Mouse (Mus musculus) hindbrain, embryonic 12.5 days (tissue): ENCODE measurements around the gene Appl1. TPM values are rescaled to one million over a fixed set of nuclear protein-coding genes. Genes with fewer than 3 reads are reported as not detected.

Source experiments
- ATAC-seq: fragments of 200-750 bp; cut with Nextera tagmentation; 2 replicates; pipeline ENCODE4 v1.8.0; 2017; ENCODE audit warnings: moderate TSS enrichment; ENCODE audit not compliant: low FRiP score
- H3K27ac ChIP-seq: fragments of 300-500 bp; sonication (generic); 2 replicates; pipeline ENCODE4 v1.5.1; 2016; ENCODE audit warnings: mild to moderate bottlenecking
- H3K27me3 ChIP-seq: fragments of 300-500 bp; sonication (generic); 2 replicates; pipeline ENCODE4 v1.6.1; 2016; ENCODE audit warnings: mild to moderate bottlenecking
- H3K36me3 ChIP-seq: fragments of 300-500 bp; sonication (generic); 2 replicates; pipeline ENCODE4 v1.6.1; 2016; ENCODE audit warnings: mild to moderate bottlenecking
- H3K4me1 ChIP-seq: fragments of 300-500 bp; sonication (generic); 2 replicates; pipeline ENCODE4 v1.6.1; 2016
- H3K4me2 ChIP-seq: fragments of 300-500 bp; sonication (generic); replicated peaks from 2 replicates; pipeline ENCODE4 v1.6.1; 2016; ENCODE audit warnings: mild to moderate bottlenecking
- H3K4me3 ChIP-seq: fragments of 300-500 bp; sonication (generic); 2 replicates; pipeline ENCODE4 v1.5.1; 2016; ENCODE audit warnings: mild to moderate bottlenecking
- H3K9ac ChIP-seq: fragments of 300-500 bp; sonication (generic); 2 replicates; pipeline ENCODE4 v1.6.1; 2016; ENCODE audit warnings: mild to moderate bottlenecking, moderate library complexity
- H3K9me3 ChIP-seq: fragments of 300-500 bp; sonication (generic); replicated peaks from 2 replicates; pipeline ENCODE4 v1.6.1; 2016; ENCODE audit warnings: mild to moderate bottlenecking
- WGBS: fragments of 180-500 bp; shearing (Covaris S2); methylation state at CpG from one replicate; pipeline ENCODE4 v1.1.7; 2016; 5-methylcytosine and 5-hydroxymethylcytosine counted together
- polyA plus RNA-seq: library from polyadenylated mRNA; unstranded; fragments of >200 nt; fragmentation: Nextera tagmentation; extraction: Ambion mirVana; gene quantifications from 2 replicates; pipeline ENCODE4 v1.2.1, GENCODE M21; 2016

Appl1 gene
- 50.6 and 54.6 TPM in 2 replicates for polyA plus RNA-seq

DNA sequence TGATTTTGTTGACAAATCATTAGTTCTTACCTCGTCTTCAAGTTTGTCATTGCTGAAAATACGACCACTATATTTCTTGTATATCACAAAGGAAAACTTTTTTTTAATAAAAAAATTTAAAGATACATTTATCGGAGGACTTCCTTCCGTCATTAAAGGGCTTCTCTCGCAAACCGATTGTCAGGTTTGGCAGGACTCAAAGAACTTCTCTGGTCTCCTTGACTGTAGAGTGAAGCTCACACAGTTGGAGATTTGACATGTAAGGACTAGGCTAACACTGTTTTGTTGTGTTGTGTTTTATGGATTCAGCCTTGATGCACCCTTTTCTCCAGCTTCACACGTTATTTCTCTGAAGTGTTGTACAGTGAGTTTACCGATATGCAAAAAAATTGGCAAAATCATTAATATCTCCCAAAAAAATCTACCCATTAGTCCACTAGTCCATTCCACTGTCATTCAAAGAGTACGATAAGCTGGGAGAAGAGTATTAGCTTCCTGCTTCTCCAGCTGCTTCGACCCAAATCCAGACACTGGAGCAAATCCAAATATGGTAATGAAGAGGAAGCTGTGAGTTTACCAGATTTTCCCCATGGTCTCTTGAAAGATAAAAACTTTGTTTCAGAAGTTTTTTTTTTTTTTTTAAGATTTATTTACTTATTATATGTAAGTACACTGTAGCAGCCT is at the start of gene Appl1:
Gene Appl1 (minus strand): TSS at position 127 of the 684 bp plus-strand sequence.
- Histone ChIP-seq H3K27me3 (0 out of 2 replicates have a peak, but pooled peaks cover 3% of the 10 kb centered on the region), H3K9ac (peak within 1 kb of the TSS; percentile 89), H3K4me2 (peak within 1 kb of the TSS; percentile 60), H3K36me3 (no peaks in the 10 kb centered on the region), H3K27ac (peak within 1 kb of the TSS; percentile 92), H3K9me3 (no peaks in the 10 kb centered on the region), H3K4me3 (peak within 1 kb of the TSS; percentile 88), H3K4me1 (peaks cover 5% of the 10 kb centered on the region)
- WGBS = 44% methylated on average over 10 of the region's 10 CpGs
- ATAC-seq = no peak

- Histone ChIP-seq H3K27me3 (no peaks in the 10 kb centered on the region), H3K27ac (no peak overlapping the region), H3K36me3 (no peaks in the 10 kb centered on the region), H3K4me2 (no peak overlapping the region), H3K4me3 (no peak overlapping the region), H3K4me1 (no peaks in the 10 kb centered on the region), H3K9me3 (no peaks in the 10 kb centered on the region), H3K9ac (no peak overlapping the region)
- ATAC-seq = no peak
- 90% methylated on average over 14 of the region's 14 CpGs for WGBS
These were observed 48.8 kb upstream of the Appl1 start for GRCm38 (mm10) chr14:27019850-27020249.

GRCm38 (mm10) chr14:27017936-27018335 is 46.9 kb upstream of the Appl1 start:
- H3K4me2 ChIP-seq = no peak overlapping the region
- H3K9me3 ChIP-seq = no peaks in the 10 kb centered on the region
- no peak for ATAC-seq
- H3K27ac ChIP-seq = no peak overlapping the region
- no peak overlapping the region for H3K9ac ChIP-seq
- 92% methylated on average over 2 of the region's 2 CpGs for WGBS
- H3K4me3 ChIP-seq = no peak overlapping the region
- no peaks in the 10 kb centered on the region for H3K4me1 ChIP-seq
- H3K36me3 ChIP-seq = no peaks in the 10 kb centered on the region
- H3K27me3 ChIP-seq = no peaks in the 10 kb centered on the region

GRCm38 (mm10) chr14:27013658-27014057 is 42.6 kb upstream of the Appl1 start:
- Histone ChIP-seq H3K4me3 (no peak overlapping the region), H3K4me2 (no peak overlapping the region), H3K27me3 (no peaks in the 10 kb centered on the region), H3K27ac (no peak overlapping the region), H3K9me3 (no peaks in the 10 kb centered on the region), H3K9ac (no peak overlapping the region), H3K4me1 (no peaks in the 10 kb centered on the region), H3K36me3 (no peaks in the 10 kb centered on the region)
- no peak for ATAC-seq
- 69% methylated on average over 4 of the region's 4 CpGs for WGBS

DNA sequence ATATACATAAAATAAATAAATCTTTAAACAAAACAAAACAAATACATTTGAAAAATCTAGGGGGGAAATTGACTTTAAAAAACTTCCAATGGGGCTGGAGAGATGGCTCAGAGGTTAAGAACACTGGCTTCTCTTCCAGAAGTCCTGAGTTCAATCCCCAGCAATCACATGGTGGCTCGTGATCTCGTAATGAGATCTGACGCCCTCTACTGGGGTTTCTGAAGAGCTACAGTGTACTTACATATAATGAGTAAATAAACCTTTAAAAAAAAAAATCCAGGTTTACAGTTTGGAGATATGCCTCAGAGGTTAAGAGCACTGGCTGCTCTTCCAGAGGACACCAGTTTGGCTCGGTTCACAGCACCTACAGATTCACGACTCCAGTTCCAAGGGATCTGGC is 40.5 kb upstream of the Appl1 start:
- Histone ChIP-seq H3K9ac (no peak overlapping the region), H3K36me3 (no peaks in the 10 kb centered on the region), H3K27me3 (no peaks in the 10 kb centered on the region), H3K27ac (no peak overlapping the region), H3K4me3 (no peak overlapping the region), H3K4me1 (no peaks in the 10 kb centered on the region), H3K9me3 (no peaks in the 10 kb centered on the region), H3K4me2 (no peak overlapping the region)
- WGBS = 83% methylated on average over 5 of the region's 5 CpGs
- ATAC-seq = no peak

DNA sequence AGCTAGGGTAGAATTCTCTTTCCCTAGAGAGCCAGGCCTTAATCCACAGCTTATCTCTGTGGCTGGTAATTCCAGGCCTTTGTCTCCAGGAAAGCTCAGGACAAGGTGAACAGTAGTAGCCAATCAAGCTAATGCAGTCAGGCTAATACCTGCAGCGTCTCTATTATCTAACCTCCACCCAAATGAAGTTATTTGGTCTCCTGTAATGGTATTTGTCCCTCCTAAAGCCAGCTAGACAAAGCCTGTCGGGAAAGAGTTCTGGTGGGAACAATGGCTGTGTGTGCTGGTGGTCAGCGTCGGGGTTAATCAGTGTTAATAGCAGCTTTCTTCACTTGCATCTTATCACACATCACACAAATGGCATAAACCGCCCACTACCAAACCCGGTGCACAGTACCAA is 34.9 kb upstream of the Appl1 start:
- Histone ChIP-seq H3K36me3 (no peaks in the 10 kb centered on the region), H3K9me3 (no peaks in the 10 kb centered on the region), H3K4me3 (no peak overlapping the region), H3K4me1 (no peaks in the 10 kb centered on the region), H3K4me2 (no peak overlapping the region), H3K27ac (no peak overlapping the region), H3K9ac (no peak overlapping the region), H3K27me3 (peaks cover under 1% of the 10 kb centered on the region; the same call in 1 of the 2 replicates)
- WGBS = 33% methylated on average over 6 of the region's 6 CpGs
- ATAC-seq = no peak

- Histone ChIP-seq H3K4me3 (no peak overlapping the region), H3K27me3 (peaks cover 3% of the 10 kb centered on the region), H3K27ac (no peak overlapping the region), H3K9me3 (no peaks in the 10 kb centered on the region), H3K4me1 (no peaks in the 10 kb centered on the region), H3K36me3 (no peaks in the 10 kb centered on the region), H3K9ac (no peak overlapping the region), H3K4me2 (no peak overlapping the region)
- ATAC-seq = no peak
- WGBS = 82% methylated on average over 7 of the region's 7 CpGs
These were observed 33.9 kb upstream of the Appl1 start for GRCm38 (mm10) chr14:27004906-27005305.

DNA sequence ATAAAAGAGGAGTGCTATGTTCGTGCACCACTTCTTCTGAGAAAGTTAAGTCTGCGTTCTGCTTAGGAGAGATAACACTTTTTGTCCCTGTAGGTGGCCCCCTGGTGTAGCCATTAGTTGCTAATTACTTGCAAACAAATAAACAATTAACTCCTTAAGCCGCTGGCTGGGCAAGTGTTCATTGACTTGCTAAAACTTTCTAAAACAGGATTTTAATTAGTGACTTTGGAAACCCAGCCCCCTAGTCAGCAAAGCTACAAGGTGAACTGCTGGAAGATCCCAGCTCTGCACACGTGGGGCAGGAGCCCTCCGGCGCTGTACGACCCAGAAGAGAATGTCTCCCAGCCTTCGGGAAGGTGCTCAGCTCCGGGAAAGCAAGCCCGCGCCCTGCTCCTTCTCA is 29.4 kb upstream of the Appl1 start:
- H3K27ac ChIP-seq = no peak overlapping the region
- no peak for ATAC-seq
- no peak overlapping the region for H3K4me2 ChIP-seq
- H3K4me3 ChIP-seq = no peak overlapping the region
- H3K4me1 ChIP-seq = no peaks in the 10 kb centered on the region
- H3K27me3 ChIP-seq = peaks cover 3% of the 10 kb centered on the region
- no peaks in the 10 kb centered on the region for H3K9me3 ChIP-seq
- no peaks in the 10 kb centered on the region for H3K36me3 ChIP-seq
- H3K9ac ChIP-seq = no peak overlapping the region
- 4% methylated on average over 11 of the region's 11 CpGs for WGBS

DNA sequence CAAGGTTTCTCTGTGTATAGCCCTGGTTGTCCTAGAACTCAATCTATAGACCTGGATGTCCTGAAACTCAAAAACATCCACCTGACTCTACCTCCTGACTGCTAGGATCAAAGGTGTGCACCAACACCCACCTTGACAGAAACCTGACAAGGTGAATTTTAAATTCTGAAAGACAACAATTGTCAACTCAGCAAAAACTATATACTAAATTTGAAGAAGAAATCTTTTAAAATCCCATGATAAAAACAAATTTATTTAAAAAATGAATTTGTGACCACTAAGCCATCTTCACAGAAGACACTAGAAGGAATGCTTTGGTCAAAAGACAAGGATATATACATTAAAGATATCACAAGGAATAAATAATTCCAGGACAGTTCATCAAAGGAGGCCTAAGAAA is 25.2 kb upstream of the Appl1 start:
- Histone ChIP-seq H3K27me3 (peaks cover 3% of the 10 kb centered on the region), H3K9ac (no peak overlapping the region), H3K4me1 (peaks cover 5% of the 10 kb centered on the region; the same call in 1 of the 2 replicates), H3K4me2 (no peak overlapping the region), H3K36me3 (no peaks in the 10 kb centered on the region), H3K4me3 (no peak overlapping the region), H3K9me3 (no peaks in the 10 kb centered on the region), H3K27ac (no peak overlapping the region)
- no peak for ATAC-seq

DNA sequence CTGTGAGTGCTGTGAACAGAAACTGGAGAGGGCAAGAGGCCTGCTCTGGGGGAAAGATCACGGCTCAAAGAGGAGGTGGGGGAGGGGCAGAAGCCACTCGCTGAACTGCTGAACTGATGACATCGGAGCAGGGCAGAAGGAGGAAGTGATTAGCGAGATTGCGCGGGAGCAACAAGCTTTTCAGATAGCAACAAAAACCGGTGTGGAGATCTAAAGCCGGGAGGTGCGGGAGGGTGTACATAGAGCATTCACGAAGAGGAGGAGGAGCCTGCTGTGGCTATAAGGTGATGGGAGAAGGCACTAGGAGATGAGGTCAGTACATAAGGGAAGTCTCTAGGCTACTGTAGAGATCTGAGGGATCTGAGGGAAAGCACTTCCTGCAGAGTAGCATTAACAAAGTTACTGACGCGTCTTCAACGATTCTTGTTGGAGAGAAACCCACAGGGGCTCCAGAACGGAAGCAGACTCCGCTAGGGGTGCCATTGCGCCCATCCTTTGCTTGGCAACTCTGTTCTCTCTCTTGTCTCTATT is 23.2 kb upstream of the Appl1 start, which contains the start of gene Hesx1:
Gene Hesx1 (plus strand): TSS at position 206 of the 531 bp plus-strand sequence.
- no peak within 1 kb of the TSS for H3K27ac ChIP-seq
- WGBS = 8% methylated on average over 16 of the region's 16 CpGs
- peak within 1 kb of the TSS; percentile 55 for H3K4me2 ChIP-seq

DNA sequence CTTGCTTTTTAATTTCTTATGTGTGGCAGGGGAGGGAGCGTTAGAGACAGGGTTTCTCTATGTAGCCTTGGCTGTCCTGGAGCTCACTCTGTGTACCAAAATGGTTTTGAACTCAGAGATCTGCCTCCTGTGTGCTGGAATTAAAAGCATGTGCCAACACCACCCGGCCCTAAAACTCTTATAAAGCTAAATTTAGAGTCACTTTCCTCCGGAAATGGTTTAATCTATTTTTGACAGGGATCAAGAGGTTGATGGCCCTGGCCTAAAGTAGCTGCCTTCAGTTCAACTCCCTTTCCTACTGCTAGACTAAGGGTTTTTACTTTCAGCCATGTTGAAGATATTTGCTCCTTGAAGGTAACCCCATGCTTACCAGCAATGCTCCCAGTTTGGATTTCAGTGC is 22.4 kb upstream of the Appl1 start:
- H3K9ac ChIP-seq = no peak overlapping the region

More for the DNA sequence above, 23.2 kb upstream of the Appl1 start, which contains the start of gene Hesx1:
- Histone ChIP-seq H3K9ac (peak within 1 kb of the TSS; percentile 35; the same call in 1 of the 2 replicates), H3K27me3 (no peaks in the 10 kb centered on the region), H3K36me3 (no peaks in the 10 kb centered on the region), H3K4me3 (peak within 1 kb of the TSS; percentile 31), H3K9me3 (no peaks in the 10 kb centered on the region), H3K4me1 (peaks cover 5% of the 10 kb centered on the region; the same call in 1 of the 2 replicates)
- 0 out of 2 replicates have a peak, but pooled peaks have one; percentile 16 for ATAC-seq

DNA sequence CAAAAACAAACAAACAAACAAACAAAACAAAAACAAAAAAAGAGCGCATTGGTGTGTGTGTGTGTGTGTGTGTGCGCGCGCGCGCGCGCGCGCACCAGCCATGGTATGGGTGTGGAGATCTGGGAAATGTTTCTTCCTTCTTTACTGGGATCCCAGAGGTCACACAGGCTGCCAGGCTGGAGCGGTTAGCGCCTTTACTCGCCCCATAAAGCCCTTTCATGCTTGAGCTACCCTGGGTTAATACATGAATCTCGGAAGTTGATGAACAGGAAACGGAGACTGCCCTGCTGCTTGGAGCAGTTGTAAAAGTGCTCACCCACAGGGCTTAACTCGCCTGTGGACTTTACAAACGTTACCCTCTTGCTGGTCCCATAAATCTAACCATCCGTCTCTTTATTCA is 20.6 kb upstream of the Appl1 start:
- no peak overlapping the region for H3K4me3 ChIP-seq
- H3K4me2 ChIP-seq = no peak overlapping the region
- peaks cover 5% of the 10 kb centered on the region; the same call in 1 of the 2 replicates for H3K4me1 ChIP-seq
- no peak for ATAC-seq
- H3K27me3 ChIP-seq = no peaks in the 10 kb centered on the region
- no peak overlapping the region for H3K9ac ChIP-seq
- H3K9me3 ChIP-seq = no peaks in the 10 kb centered on the region
- WGBS = 67% methylated on average over 18 of the region's 18 CpGs
- H3K27ac ChIP-seq = no peak overlapping the region
- H3K36me3 ChIP-seq = no peaks in the 10 kb centered on the region

More for the DNA sequence above, 22.4 kb upstream of the Appl1 start:
- H3K4me2 ChIP-seq = no peak overlapping the region
- H3K27me3 ChIP-seq = no peaks in the 10 kb centered on the region
- no peak for ATAC-seq
- no peak overlapping the region for H3K27ac ChIP-seq
- no peaks in the 10 kb centered on the region for H3K9me3 ChIP-seq
- H3K4me3 ChIP-seq = no peak overlapping the region
- H3K36me3 ChIP-seq = no peaks in the 10 kb centered on the region
- WGBS = 78% methylated on average over 3 of the region's 3 CpGs
- H3K4me1 ChIP-seq = peaks cover 5% of the 10 kb centered on the region; the same call in 1 of the 2 replicates

GRCm38 (mm10) chr14:26988694-26989093 is 17.7 kb upstream of the Appl1 start:
- Histone ChIP-seq H3K4me3 (no peak overlapping the region), H3K27me3 (no peaks in the 10 kb centered on the region), H3K9ac (no peak overlapping the region), H3K4me1 (no peaks in the 10 kb centered on the region), H3K9me3 (no peaks in the 10 kb centered on the region), H3K36me3 (no peaks in the 10 kb centered on the region), H3K27ac (no peak overlapping the region), H3K4me2 (no peak overlapping the region)
- no peak for ATAC-seq
- WGBS = 77% methylated on average over 2 of the region's 2 CpGs
